Mouse (Mus musculus): ENCODE measurements around the gene Csgalnact2. TPM values are rescaled to one million over a fixed set of nuclear protein-coding genes. Genes with fewer than 3 reads are reported as not detected.

The Csgalnact2 gene
- polyA plus RNA-seq, 1 experiment from 2014 or later, result 19.7 TPM

DNA sequence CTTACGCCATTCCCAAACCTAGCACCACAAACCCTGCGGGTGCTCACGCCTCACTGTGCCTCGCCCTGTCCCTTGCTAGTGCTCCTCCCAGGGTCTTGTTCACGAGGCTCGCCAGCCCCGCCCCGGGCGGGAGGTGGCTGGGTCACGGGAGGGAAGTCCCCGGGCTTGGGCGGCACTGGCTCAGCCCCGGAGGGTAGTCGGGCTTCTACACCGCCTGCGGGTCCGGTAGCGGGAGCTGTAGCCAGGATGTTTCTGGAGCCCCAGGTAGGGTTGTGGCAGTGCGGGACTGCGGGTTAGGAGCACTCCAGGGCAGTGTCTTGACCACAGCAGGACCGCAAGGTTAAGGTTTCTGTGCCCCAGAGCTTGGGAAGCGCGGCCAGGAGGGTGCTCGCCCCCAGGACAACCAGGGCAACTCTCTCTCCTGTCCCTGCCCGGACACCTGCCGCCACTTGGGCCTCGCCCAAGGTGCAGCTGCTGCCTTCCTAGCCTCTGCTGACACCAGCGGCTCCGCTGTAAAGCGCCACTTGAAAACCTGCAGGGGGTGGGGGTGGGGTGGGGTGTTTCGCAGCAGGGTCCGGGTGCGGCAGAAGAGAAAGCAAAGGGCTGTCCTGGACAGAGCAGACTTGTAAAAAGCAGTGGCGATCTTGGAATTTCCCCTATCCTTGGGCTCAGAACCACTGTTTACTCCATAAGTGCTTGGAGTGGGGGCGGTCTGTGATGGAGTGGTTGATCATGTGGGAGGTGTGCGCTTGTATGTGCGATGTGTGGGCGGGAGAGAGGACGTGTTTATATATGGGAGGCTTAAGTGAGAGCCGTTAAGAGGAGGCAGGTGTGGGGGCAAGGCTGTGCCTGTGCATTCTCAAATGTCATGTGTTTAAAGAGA lies 72.5 kb downstream of the Csgalnact2 start:
- DNase-seq (ENCODE audit: low spot score) (peak; percentile 32), ATAC-seq (replicated peaks; ENCODE audit: low FRiP score, low read depth) (peak; percentile 48; the same call in 1 of the 2 replicates)
- H3K4me1 ChIP-seq (replicated peaks; ENCODE audit: insufficient read depth, low read length), result no peaks in the 10 kb centered on the region
- H3K9me3 ChIP-seq (replicated peaks; ENCODE audit: low read length), result no peaks in the 10 kb centered on the region
- TF ChIP-seq CTCF (IDR thresholded peaks at IDR 0.05; ENCODE audit: low read depth), result no peak
- 2% methylated on average over 40 of the region's 40 CpGs for WGBS
- peak overlapping the region; percentile 98 for H3K4me2 ChIP-seq (ENCODE audit: low read length)
- no peaks in the 10 kb centered on the region for H3K27me3 ChIP-seq (ENCODE audit: insufficient read depth, low read length)
- no peak overlapping the region for H3K27ac ChIP-seq
- H3K36me3 ChIP-seq (ENCODE audit: insufficient read depth, low read length), result no peaks in the 10 kb centered on the region
- H3K9ac ChIP-seq (ENCODE audit: low read depth, low read length), result peak overlapping the region; percentile 41
- peak overlapping the region; percentile 44 for H3K4me3 ChIP-seq (replicated peaks; ENCODE audit: low read depth, low read length)

DNA sequence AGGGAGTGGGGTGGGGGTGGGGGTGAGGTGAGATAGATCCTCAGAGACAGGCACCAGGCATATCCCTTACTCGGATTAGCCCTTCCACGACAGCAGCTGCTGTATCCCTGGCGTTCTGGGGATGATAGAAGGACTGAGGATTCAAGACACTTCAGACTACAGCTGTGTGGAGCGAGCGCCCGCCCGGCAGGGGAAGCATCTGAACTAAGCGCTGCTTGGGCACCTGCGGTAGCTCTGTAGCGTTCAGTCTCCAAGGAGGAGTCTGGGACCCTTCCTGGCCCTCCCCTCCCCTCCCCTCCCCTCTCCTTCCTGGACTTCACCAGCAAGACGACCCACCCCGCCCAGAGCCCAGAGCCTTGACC lies 73.1 kb downstream of the Csgalnact2 start:
- Histone ChIP-seq H3K9me3 (replicated peaks; ENCODE audit: low read length) (no peaks in the 10 kb centered on the region), H3K27ac (no peak overlapping the region), H3K4me3 (replicated peaks; ENCODE audit: low read depth, low read length) (peak overlapping the region; percentile 44), H3K4me1 (replicated peaks; ENCODE audit: insufficient read depth, low read length) (no peaks in the 10 kb centered on the region), H3K4me2 (ENCODE audit: low read length) (peak overlapping the region; percentile 98), H3K27me3 (ENCODE audit: insufficient read depth, low read length) (no peaks in the 10 kb centered on the region), H3K36me3 (ENCODE audit: insufficient read depth, low read length) (no peaks in the 10 kb centered on the region), H3K9ac (ENCODE audit: low read depth, low read length) (peak overlapping the region; percentile 41; the same call in 1 of the 2 replicates)
- 0% methylated on average over 10 of the region's 12 CpGs for WGBS
- no peak for TF ChIP-seq CTCF (IDR thresholded peaks at IDR 0.05; ENCODE audit: low read depth)
- ATAC-seq (replicated peaks; ENCODE audit: low FRiP score, low read depth) (no peak), DNase-seq (ENCODE audit: low spot score) (peak; percentile 27)

DNA sequence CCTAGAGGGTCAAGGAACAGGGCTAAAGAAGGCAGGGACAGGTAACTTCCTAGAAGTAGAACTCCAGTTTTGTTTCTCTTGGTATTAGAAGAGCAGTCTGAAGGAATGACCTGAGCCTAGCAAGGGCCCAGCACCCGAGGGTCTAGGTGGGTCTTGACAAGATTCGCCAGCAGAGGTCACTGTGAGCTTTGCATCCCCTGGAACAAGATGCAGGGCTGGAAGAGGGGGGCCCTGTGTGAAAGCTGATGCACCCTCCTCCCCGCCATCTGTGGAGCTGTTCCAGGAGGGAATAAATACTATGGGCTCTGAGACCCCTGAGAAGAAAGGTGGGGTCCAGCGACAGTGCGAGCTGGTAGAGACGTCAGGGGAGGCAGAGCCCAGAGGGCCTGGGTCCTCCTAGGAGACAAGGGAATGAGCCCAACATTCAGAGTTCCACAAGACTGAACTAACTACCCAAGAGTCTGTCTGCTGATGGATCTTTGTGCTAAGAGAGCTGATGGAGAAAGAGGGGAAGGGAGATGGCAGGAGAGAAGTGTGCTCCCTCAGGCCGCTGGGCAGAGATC lies 73.9 kb downstream of the Csgalnact2 start:
- Histone ChIP-seq H3K27me3 (ENCODE audit: insufficient read depth, low read length) (no peaks in the 10 kb centered on the region), H3K9me3 (replicated peaks; ENCODE audit: low read length) (no peaks in the 10 kb centered on the region), H3K4me2 (ENCODE audit: low read length) (peak overlapping the region; percentile 98; the same call in 1 of the 2 replicates), H3K27ac (no peak overlapping the region), H3K4me3 (replicated peaks; ENCODE audit: low read depth, low read length) (no peak overlapping the region), H3K9ac (ENCODE audit: low read depth, low read length) (no peak overlapping the region), H3K36me3 (ENCODE audit: insufficient read depth, low read length) (no peaks in the 10 kb centered on the region), H3K4me1 (replicated peaks; ENCODE audit: insufficient read depth, low read length) (no peaks in the 10 kb centered on the region)
- peak; percentile 77 for TF ChIP-seq CTCF (IDR thresholded peaks at IDR 0.05; ENCODE audit: low read depth)
- no peak for ATAC-seq (replicated peaks; ENCODE audit: low FRiP score, low read depth)
- peak; percentile 84 for DNase-seq (ENCODE audit: low spot score)
- WGBS, result 5% methylated on average over 7 of the region's 7 CpGs

DNA sequence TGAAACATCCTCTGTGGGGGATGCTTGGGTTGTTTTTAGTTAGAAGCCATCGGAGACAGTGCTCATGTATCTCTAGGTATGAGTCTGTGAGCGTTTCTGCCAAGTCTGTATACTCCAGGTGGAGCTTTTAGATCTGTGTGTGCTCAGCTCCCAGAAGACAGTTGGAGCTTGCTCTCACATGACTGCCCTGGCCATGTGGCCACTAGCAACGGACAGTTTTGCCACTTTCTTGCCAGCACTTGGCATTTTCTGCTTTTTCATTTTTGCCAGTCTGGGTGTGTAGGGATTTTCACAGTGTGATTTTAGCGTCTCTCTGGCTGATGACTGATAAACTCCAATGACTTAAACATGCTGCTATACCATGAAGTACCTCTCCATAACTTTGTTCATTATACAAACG lies 75.7 kb downstream of the Csgalnact2 start:
- Histone ChIP-seq H3K27ac (no peak overlapping the region), H3K4me3 (replicated peaks; ENCODE audit: low read depth, low read length) (no peak overlapping the region), H3K9me3 (replicated peaks; ENCODE audit: low read length) (no peaks in the 10 kb centered on the region), H3K27me3 (ENCODE audit: insufficient read depth, low read length) (no peaks in the 10 kb centered on the region), H3K36me3 (ENCODE audit: insufficient read depth, low read length) (no peaks in the 10 kb centered on the region), H3K4me1 (replicated peaks; ENCODE audit: insufficient read depth, low read length) (no peaks in the 10 kb centered on the region), H3K9ac (ENCODE audit: low read depth, low read length) (no peak overlapping the region), H3K4me2 (ENCODE audit: low read length) (no peak overlapping the region)
- WGBS, result 74% methylated on average over 5 of the region's 5 CpGs
- DNase-seq (ENCODE audit: low spot score) (no peak), ATAC-seq (replicated peaks; ENCODE audit: low FRiP score, low read depth) (no peak)
- TF ChIP-seq CTCF (IDR thresholded peaks at IDR 0.05; ENCODE audit: low read depth), result no peak

DNA sequence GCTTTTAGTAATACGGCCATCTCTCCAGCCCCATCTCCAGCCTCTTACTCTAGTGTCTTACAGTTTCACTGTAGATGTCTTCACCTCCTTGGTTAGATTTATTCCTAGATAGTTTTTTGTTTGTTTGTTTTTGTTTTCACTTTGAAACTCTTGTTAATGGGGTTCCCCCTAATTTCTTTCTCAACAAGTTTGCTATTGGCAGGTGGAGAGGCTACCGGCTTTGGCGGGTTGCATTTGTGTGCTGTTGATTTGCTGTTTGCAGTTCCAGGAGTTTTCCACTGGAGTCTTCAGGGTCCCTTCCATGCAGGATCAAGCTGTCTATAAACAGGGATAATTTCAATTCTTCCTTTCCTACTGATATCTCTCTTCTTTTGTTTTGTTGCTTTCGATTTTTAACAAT lies 77.7 kb downstream of the Csgalnact2 start:
- H3K4me3 ChIP-seq (replicated peaks; ENCODE audit: low read depth, low read length), result no peak overlapping the region
- ATAC-seq (replicated peaks; ENCODE audit: low FRiP score, low read depth) (no peak), DNase-seq (ENCODE audit: low spot score) (no peak)
- no peaks in the 10 kb centered on the region for H3K36me3 ChIP-seq (ENCODE audit: insufficient read depth, low read length)
- no peak overlapping the region for H3K4me2 ChIP-seq (ENCODE audit: low read length)
- no peak overlapping the region for H3K9ac ChIP-seq (ENCODE audit: low read depth, low read length)
- H3K9me3 ChIP-seq (replicated peaks; ENCODE audit: low read length), result no peaks in the 10 kb centered on the region
- WGBS, result 93% methylated on average over 4 of the region's 4 CpGs
- TF ChIP-seq CTCF (IDR thresholded peaks at IDR 0.05; ENCODE audit: low read depth), result no peak
- no peaks in the 10 kb centered on the region for H3K4me1 ChIP-seq (replicated peaks; ENCODE audit: insufficient read depth, low read length)
- no peaks in the 10 kb centered on the region for H3K27me3 ChIP-seq (ENCODE audit: insufficient read depth, low read length)
- no peak overlapping the region for H3K27ac ChIP-seq

Small RNA genes within 50 kb of the gene (microRNA-seq; reads per million reads assigned to microRNA genes)
- gene Mir7044, result 0.60 reads per million

Other genes starting within 250 kb of the Csgalnact2 start
- 555 and 598 TPM in 2 replicates for gene Hnrnpf, start 238.8 kb downstream of the Csgalnact2 start, polyA plus RNA-seq (2015; fragmentation: Nextera tagmentation; extraction: Ambion mirVana)
- gene Fxyd4, start 201.4 kb downstream of the Csgalnact2 start, polyA plus RNA-seq (2015; fragmentation: Nextera tagmentation; extraction: Ambion mirVana), result 193 and 222 TPM in 2 replicates
- 1.4 TPM in 2 replicates for gene Rasgef1a, start 127.7 kb downstream of the Csgalnact2 start, polyA plus RNA-seq (2015; fragmentation: Nextera tagmentation; extraction: Ambion mirVana)
- gene Ret, start 58.6 kb upstream of the Csgalnact2 start, polyA plus RNA-seq (2015; fragmentation: Nextera tagmentation; extraction: Ambion mirVana), result 10.1 and 11.1 TPM in 2 replicates

Measured in kidney, postnatal 0 days (tissue).